In genomic region chr10:110453566-110453965, GRCm38 (mm10) we compare ENCODE assay signal across 16 mouse cellular contexts. TPM values are rescaled to one million over a fixed set of nuclear protein-coding genes. Genes with fewer than 3 reads are reported as not detected.
A peak's percentile ranks its signal among the peaks of the same experiment; 100 is the strongest.
DNase-seq lines count a peak whose midpoint lies in the region; ATAC-seq lines count a peak whose summit lies in the region.
"Had no signal": no experiment of that assay in that cellular context is flagged by ENCODE, and none has a peak within 500 bp of the region (broad histone marks: within the 10 kb centered on the region; RNA-seq: fewer than 3 reads in every experiment).

No protein-coding gene starts in this region.

- DNase-seq in embryonic facial prominence, embryonic 14.5 days (ENCODE audit: low spot score): no peak
- no peak for DNase-seq in embryonic facial prominence, embryonic 10.5 days (ENCODE audit: low spot score)
- peak; percentile 51 for DNase-seq in brain, adult 2 months (ENCODE audit: low read depth, low spot score)
- DNase-seq in hindbrain, embryonic 14.5 days (ENCODE audit: low spot score): no peak
- no peak for DNase-seq in adrenal gland, adult (ENCODE audit: inconsistent age in 2 of 2, low spot score in 1 of 2)
- DNase-seq in right cerebral cortex, postnatal 25 days: no peak
- DNase-seq in B cell, adult 2 months: no peak
- DNase-seq: adrenal gland, postnatal 14 days; gastrocnemius, adult 2 months; heart, adult 2 months; lung, postnatal 14 days; right cerebral cortex, postnatal 4 days; thymus, adult 2 months had no signal

- H3K9me3 ChIP-seq in embryonic facial prominence, embryonic 14.5 days (ENCODE audit: control insufficient read depth, low read length): no peaks in the 10 kb centered on the region
- H3K9me3 ChIP-seq in embryonic facial prominence, embryonic 10.5 days: no peaks in the 10 kb centered on the region
- no peaks in the 10 kb centered on the region for H3K9me3 ChIP-seq in hindbrain, embryonic 14.5 days (ENCODE audit: control insufficient read depth, low read length)
- H3K9me3 ChIP-seq in midbrain, embryonic 15.5 days: no peaks in the 10 kb centered on the region

- H3K4me1 ChIP-seq in embryonic facial prominence, embryonic 14.5 days (ENCODE audit: control insufficient read depth, insufficient read depth, low read length): no peaks in the 10 kb centered on the region
- peaks cover 13% of the 10 kb centered on the region for H3K4me1 ChIP-seq in embryonic facial prominence, embryonic 10.5 days
- H3K4me1 ChIP-seq in hindbrain, embryonic 14.5 days (replicated peaks; ENCODE audit: control insufficient read depth, insufficient read depth, low read length): peaks cover 16% of the 10 kb centered on the region
- H3K4me1 ChIP-seq in midbrain, embryonic 15.5 days: peaks cover 22% of the 10 kb centered on the region

- WGBS in embryonic facial prominence, embryonic 14.5 days: 42% methylated on average over 5 of the region's 5 CpGs
- 53% methylated on average over 5 of the region's 5 CpGs for WGBS in embryonic facial prominence, embryonic 10.5 days
- WGBS in hindbrain, embryonic 14.5 days: 41% methylated on average over 5 of the region's 5 CpGs
- WGBS in midbrain, embryonic 15.5 days: 34% methylated on average over 5 of the region's 5 CpGs

- no peaks in the 10 kb centered on the region for H3K36me3 ChIP-seq in embryonic facial prominence, embryonic 14.5 days (ENCODE audit: control insufficient read depth, insufficient read depth, low read length)
- H3K36me3 ChIP-seq in embryonic facial prominence, embryonic 10.5 days (replicated peaks): no peaks in the 10 kb centered on the region
- no peaks in the 10 kb centered on the region for H3K36me3 ChIP-seq in hindbrain, embryonic 14.5 days (replicated peaks; ENCODE audit: control insufficient read depth, insufficient read depth)
- no peaks in the 10 kb centered on the region for H3K36me3 ChIP-seq in midbrain, embryonic 15.5 days (replicated peaks)

- no peak overlapping the region for H3K9ac ChIP-seq in embryonic facial prominence, embryonic 14.5 days (ENCODE audit: low read depth, low read length)
- H3K9ac ChIP-seq in hindbrain, embryonic 14.5 days: peak overlapping the region; percentile 90
- H3K9ac ChIP-seq in midbrain, embryonic 15.5 days: peak overlapping the region; percentile 73

- no peak for ATAC-seq in embryonic facial prominence, embryonic 14.5 days (ENCODE audit: low read depth)
- ATAC-seq in hindbrain, embryonic 14.5 days (ENCODE audit: low FRiP score): no peak
- no peak for ATAC-seq in midbrain, embryonic 15.5 days (replicated peaks)
- ATAC-seq: inflammation-experienced regulatory T-cells, adult 6 months had no signal

- no peak overlapping the region for H3K4me3 ChIP-seq in embryonic facial prominence, embryonic 14.5 days (ENCODE audit: low read depth, low read length)
- no peak overlapping the region for H3K4me3 ChIP-seq in embryonic facial prominence, embryonic 10.5 days
- H3K4me3 ChIP-seq in hindbrain, embryonic 14.5 days (replicated peaks; ENCODE audit: low read length): peak overlapping the region; percentile 86
- H3K4me3 ChIP-seq in midbrain, embryonic 15.5 days: peak overlapping the region; percentile 68
- H3K4me3 ChIP-seq: gastrocnemius, adult 2 months; heart, adult 2 months had no signal

- 0 out of 2 replicates have a peak overlapping the region, but pooled peaks have one; percentile 4 for H3K4me2 ChIP-seq in embryonic facial prominence, embryonic 14.5 days (ENCODE audit: low read depth, low read length)
- H3K4me2 ChIP-seq in hindbrain, embryonic 14.5 days (replicated peaks): peak overlapping the region; percentile 89
- peak overlapping the region; percentile 81 for H3K4me2 ChIP-seq in midbrain, embryonic 15.5 days

- H3K27ac ChIP-seq in embryonic facial prominence, embryonic 14.5 days (replicated peaks; ENCODE audit: low read depth, low read length): no peak overlapping the region
- no peak overlapping the region for H3K27ac ChIP-seq in embryonic facial prominence, embryonic 10.5 days (replicated peaks)
- peak overlapping the region; percentile 97 for H3K27ac ChIP-seq in hindbrain, embryonic 14.5 days
- peak overlapping the region; percentile 65 for H3K27ac ChIP-seq in midbrain, embryonic 15.5 days
- H3K27ac ChIP-seq: gastrocnemius, adult 2 months; heart, adult 2 months had no signal

- H3K27me3 ChIP-seq in embryonic facial prominence, embryonic 14.5 days (replicated peaks; ENCODE audit: control insufficient read depth, insufficient read depth, low read length): peaks cover 27% of the 10 kb centered on the region
- peaks cover 48% of the 10 kb centered on the region for H3K27me3 ChIP-seq in embryonic facial prominence, embryonic 10.5 days (replicated peaks; ENCODE audit: low read depth, poor library complexity, severe bottlenecking)
- no peaks in the 10 kb centered on the region for H3K27me3 ChIP-seq in hindbrain, embryonic 14.5 days (ENCODE audit: control insufficient read depth, insufficient read depth, low read length)
- H3K27me3 ChIP-seq in midbrain, embryonic 15.5 days (replicated peaks): no peaks in the 10 kb centered on the region
- H3K27me3 ChIP-seq: CH12.LX had no signal

RNA-seq across cellular contexts. Expression of gene Nav3, which starts 2.4 kb away (rescaled TPM):
- 10.7 and 12.1 TPM in 2 replicates for polyA plus RNA-seq in embryonic facial prominence, embryonic 14.5 days (2014; fragmentation: Nextera tagmentation; extraction: Ambion mirVana)
- polyA plus RNA-seq in embryonic facial prominence, embryonic 10.5 days (2016; fragmentation: Nextera tagmentation; extraction: Ambion mirVana): 1.4 and 2.1 TPM in 2 replicates
- polyA plus RNA-seq in hindbrain, embryonic 14.5 days (2014; fragmentation: Nextera tagmentation; extraction: Ambion mirVana): 27.7 and 28.1 TPM in 2 replicates
- polyA plus RNA-seq in midbrain, embryonic 15.5 days (2015; fragmentation: Nextera tagmentation; extraction: Ambion mirVana): 24.7 and 27.0 TPM in 2 replicates

Comparison
In these comparisons a context has a peak if more than half of its experiments do, and no peak if none do; other contexts are left out.
1. H3K27ac ChIP-seq: peak in hindbrain, embryonic 14.5 days (single experiment) and midbrain, embryonic 15.5 days (single experiment); none in embryonic facial prominence, embryonic 14.5 days (single experiment) and embryonic facial prominence, embryonic 10.5 days (single experiment).
2. H3K4me2 ChIP-seq: peak in every context shown above with its lines; median percentile 89 in hindbrain, embryonic 14.5 days; 81 in midbrain, embryonic 15.5 days; 4 in embryonic facial prominence, embryonic 14.5 days.
3. H3K4me3 ChIP-seq: peak in hindbrain, embryonic 14.5 days (single experiment) and midbrain, embryonic 15.5 days (single experiment); none in embryonic facial prominence, embryonic 14.5 days (single experiment) and embryonic facial prominence, embryonic 10.5 days (single experiment).